Mouse (Mus musculus): ENCODE results near the gene Tiam1.

- TF ChIP-seq CTCF (IDR thresholded peaks at IDR 0.05; ENCODE audit: insufficient read depth, low read depth, low read length) (no peak), POLR2A (IDR thresholded peaks at IDR 0.05; ENCODE audit: insufficient read depth, low read depth, low read length) (no peak)
Measured at GRCm38 (mm10) chr16:90025526-90026172, 117.9 kb downstream of the Tiam1 start.
